Mouse (Mus musculus) urinary bladder, adult 18-20 months (tissue): ENCODE measurements around the gene Zfp444.

ENCODE experiments used
- DNase-seq, 2 experiments: peaks; one replicate each; pipeline ENCODE4 v3.0.0; 2022; ENCODE audit warnings: low spot score in 2 of 2, mixed read lengths in 2 of 2

The Zfp444 gene

GRCm38 (mm10) chr7:6172006-6172649, at the start of gene Zfp444:
Zfp444 (plus strand) TSS chr7:6172226.
- DNase-seq: peak; percentile 95 to 97

DNA sequence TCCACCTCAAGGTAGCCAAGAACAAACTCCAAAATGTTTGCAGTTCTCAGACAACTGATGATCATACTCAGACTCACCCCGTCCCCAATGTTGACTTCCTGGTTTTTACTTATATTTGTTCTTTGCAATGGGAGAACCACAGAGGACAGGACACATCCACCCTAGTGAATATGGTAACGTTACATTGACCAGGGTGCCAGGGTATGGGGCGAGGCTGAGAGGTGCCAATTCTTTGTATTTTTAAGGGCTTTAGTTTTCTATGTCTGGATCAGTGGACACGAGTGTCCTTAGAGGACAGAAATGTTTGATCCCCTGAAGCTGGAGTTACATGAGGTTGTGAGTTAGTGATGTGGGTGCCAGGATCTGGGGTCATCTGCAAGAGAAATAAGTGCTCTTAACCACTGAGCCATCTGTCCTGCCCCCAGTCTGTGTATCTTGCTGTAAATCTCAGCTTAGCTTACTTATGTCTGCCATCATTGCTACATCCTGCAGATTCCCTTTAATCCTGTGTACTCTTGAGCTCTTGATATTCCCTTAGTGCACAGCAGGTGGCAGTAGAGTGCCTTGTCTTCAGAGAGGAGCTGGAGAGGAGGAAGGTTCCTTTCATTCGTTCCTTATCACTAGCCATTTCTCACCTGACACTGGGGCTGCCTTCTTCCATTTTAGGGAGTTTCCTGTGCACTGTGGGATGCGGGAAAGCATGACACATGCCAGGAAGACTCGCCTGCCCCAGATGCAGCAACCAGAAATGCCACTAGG, 45.2 kb upstream of the Zfp444 start:
- peak; percentile 55 to 57 for DNase-seq

GRCm38 (mm10) chr7:6130346-6130745, 41.7 kb upstream of the Zfp444 start:
- no peak for DNase-seq

- DNase-seq: no peak
These were observed 39.4 kb upstream of the Zfp444 start for GRCm38 (mm10) chr7:6132646-6133045.

DNA sequence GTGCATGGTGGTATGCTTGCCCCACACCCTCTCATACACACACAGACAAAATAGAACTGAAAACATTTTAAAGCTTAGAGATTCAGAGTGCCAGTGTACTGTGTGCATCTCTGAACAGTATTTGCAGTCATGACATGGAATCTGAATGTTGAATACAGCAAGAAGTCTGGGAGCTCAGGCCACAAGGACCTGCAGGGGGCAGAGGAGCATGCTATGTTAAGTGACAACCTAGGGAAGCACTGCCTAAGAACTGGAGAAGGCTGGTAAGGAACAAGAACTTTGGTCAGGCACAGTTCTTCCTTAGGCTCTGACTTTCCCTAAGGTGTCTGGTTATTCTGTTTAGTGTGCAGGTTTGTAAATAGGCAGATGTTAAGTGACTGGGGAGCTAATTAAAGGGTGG, 35.5 kb upstream of the Zfp444 start:
- DNase-seq: no peak

- no peak for DNase-seq
These were observed 32.7 kb upstream of the Zfp444 start for GRCm38 (mm10) chr7:6139295-6139694.

DNA sequence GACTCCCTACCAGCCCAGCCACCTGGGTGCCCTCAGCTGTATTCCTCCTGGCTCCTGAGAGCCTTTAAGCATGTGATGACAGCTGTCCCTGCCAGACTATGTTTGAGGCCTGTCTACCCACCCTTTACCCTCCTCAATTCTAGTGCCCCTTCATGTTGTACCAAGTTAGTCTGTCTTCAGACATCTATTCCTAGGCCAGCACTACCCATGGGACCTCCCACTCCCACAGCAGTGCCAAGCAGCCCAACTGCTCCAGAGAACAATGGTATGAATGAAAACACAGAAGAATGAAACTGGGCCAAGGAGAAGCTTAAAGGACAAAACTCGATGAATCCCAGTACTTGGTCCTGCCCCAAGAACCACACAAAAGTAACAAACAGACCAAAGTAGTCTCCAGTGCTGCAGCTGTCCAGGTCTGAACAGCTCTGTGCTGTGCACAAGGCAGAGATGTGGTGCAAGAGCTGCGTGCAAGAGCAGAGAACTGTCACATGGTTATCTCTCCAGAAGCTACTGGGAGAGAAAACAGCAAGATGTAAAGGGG, 28.0 kb upstream of the Zfp444 start:
- DNase-seq: no peak

DNA sequence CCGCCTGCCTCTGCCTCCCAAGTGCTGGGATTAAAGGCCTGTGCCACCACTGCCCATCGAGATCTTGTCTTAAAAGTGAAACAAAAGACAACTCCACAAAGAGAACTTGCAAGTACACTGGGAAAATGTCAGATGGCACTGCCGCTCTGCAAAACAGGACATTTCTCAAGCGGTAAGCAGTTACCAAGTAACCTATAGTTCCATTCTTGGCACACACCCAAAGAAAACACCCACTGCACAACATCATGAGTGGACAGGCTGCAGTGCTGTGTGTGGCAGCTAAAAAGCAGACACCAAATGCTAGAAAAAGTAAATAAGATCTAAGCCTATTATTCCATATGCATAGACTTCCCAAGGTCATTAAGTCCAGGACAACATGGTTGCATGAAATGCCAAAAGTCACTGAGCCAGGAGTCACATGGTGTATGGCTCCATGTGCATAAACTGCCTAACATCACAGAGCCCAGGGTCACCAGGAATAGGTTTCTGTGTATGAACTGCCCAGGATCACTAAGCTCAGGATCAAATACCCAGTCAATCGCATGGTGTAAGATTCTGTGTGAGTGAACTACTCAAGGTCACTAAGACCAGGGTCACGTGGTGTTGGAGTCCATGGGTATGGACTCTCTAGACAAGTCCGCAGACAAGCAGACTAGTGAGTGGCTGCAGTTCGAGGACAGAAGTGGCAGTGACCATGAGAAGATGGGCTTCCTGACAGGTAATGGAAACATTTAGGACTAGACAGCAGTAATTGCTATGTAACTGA, 26.4 kb upstream of the Zfp444 start:
- no peak for DNase-seq

DNA sequence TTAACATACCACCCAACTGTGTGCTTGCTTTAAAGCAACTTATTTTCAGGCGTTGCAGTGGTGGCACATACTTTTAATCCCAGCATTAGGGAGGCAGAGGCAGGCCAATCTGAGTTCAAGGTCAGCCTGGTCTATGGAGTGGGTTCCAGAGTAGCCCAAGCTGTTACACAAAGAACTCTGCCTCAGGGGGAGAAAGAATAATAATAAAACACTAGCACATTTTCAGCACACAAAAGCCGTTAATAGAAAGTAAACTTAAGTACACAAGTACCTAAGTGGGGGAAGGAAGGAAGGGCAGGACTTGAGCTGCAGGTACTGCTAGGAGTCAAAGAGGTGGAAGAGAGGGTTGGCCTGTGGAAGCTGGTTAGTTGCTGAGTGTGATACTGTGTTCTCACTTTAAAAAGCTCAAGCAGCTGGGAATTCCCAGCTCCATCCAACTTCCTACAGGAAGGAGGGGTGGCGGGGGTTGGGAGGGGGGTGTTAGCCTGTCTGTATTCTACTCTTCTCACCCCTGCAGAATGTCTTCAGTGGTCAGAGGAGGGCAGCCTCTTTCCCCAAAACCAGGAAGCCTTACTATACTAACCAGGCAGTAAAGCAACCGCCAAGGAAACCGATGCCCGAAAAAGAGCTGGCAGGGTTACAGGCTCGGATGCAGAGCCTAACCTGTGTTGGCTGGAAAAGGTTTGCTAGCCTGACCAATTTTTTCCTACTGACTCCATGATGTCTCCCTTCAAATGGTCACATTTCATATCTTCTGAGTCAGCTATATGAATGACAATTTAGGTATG, 25.6 kb upstream of the Zfp444 start:
- no peak for DNase-seq

DNA sequence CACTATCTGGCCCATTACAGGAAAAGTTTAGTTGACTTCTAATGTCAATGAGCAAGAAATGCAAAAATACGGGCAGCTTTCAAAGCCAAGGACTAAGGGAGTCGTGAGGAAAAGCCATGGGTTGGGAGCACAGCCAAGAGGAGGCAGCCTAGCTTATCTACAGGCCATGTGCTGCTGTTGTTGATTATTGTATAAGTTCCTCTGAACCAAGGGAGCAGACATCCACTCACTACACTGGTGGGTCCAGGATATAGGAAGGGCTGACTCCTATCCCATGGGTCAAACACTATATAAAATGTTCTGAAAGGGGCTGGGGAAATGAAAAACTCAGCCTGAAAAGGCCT, 25.1 kb upstream of the Zfp444 start:
- no peak for DNase-seq

- no peak for DNase-seq
These were observed 24.3 kb upstream of the Zfp444 start for GRCm38 (mm10) chr7:6147688-6148087.

GRCm38 (mm10) chr7:6151266-6151665, 20.8 kb upstream of the Zfp444 start:
- no peak for DNase-seq

DNA sequence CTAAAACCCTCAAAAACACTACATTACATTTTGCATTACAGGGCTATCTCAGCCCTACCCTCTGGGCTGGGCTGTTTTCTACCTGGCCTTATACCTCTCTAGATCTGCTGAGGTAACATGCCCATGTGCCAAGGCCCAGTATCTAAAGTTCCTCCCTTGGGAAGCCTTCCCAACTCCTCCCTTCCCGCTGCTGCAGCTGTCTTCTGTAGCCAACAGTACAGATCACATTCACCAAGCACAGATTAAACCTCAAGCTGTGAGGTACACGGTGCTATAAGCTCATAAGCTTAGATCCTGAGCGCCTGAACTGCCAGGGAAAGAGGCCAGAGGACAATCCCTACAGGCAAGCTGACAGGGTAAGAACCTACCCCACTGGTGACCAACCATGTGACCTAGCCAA, 20.0 kb upstream of the Zfp444 start:
- no peak for DNase-seq

DNA sequence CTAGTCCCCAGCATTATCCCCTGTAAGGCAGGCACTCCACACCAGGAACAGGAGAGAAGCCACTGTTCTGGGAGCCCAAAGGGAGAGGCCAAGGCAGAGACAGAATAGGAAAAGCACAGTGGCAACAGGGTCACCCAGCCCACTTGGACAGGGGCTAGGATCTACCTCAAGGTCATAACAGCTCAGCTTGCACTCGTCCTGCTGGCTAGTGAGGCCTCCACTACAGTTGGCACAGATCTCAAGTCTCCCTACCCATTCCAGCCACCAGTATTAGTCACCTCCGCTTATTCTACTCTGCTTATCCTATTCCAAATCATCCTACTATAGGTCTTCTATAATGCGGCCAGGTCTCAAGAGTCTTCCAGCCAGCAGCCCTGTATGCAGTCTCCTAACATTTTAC, 18.9 kb upstream of the Zfp444 start:
- DNase-seq: no peak

- no peak for DNase-seq
These were observed 17.9 kb upstream of the Zfp444 start for GRCm38 (mm10) chr7:6154164-6154563.

DNA sequence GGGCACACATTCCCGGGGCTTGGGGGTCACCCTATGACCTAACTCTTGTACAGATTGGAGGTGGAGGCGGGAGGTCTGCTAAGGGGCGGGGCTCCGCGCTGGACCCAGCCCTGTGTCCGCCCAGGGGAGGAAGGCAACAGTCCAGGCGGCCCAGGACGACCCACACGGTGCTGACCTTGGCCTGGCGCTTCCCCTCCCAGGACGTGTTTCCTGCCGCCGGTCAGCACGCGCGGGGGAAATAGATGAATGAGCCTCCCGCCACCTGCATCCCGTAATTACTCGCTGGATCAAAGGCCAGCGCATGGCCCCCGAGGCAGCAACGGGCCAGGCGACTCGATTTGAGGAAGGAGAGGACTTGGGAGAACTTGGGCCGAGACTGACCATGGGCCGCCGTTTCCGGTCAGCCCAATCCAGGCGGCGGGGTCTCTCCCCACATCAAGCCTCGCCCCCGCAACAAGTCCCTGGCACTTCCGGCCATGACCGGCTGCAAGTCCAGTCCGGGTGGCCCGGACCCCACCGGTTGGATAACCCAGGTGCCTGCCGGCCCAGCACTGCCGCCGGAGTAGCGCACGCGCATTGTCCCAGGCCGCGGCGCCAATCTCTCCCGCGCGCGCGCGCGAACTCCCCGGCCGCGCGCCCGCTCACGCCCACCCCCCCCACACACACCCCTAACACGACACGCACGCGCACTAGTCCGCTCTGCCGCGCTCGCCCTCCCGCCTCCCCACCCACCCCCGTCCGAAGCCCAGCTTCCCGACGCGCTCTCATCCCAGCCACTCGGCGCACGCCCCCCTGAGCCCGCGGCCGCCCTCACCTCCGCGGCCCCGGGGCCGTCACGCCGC, 16.8 kb upstream of the Zfp444 start:
- peak; percentile 66 to 76 for DNase-seq

- DNase-seq: peak; percentile 89 to 92
These were observed 16.1 kb upstream of the Zfp444 start, which contains the start of gene Zfp787 for GRCm38 (mm10) chr7:6155901-6156411. Zfp787 (minus strand) TSS chr7:6155997.

- DNase-seq: no peak
These were observed 15.0 kb upstream of the Zfp444 start for GRCm38 (mm10) chr7:6156901-6157472.

DNA sequence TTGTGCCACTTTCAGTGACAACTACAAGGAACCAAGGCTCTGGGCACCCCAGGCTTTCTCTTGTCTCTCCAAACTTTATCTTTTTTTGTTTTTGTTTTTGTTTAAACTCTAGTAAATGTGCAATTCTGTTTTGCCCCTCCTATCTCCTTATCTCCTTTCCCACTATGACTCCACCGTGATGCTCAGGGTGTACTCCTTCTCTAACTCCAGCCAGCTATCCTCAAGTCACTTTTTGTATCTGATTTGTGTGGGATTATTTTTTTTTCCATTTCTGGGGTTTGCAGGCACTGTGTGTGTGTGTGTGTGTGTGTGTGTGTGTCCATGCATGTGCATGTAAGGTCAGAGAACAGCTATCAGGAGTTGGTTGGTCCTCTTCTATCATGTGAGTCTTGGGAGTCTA, 14.5 kb upstream of the Zfp444 start:
- DNase-seq: no peak

- DNase-seq: no peak
These were observed 12.4 kb upstream of the Zfp444 start for GRCm38 (mm10) chr7:6159604-6160003.
